Mouse (Mus musculus) thymus, adult 2 months (tissue): ENCODE data around the gene Cyb5r2. TPM values are rescaled to one million over a fixed set of nuclear protein-coding genes. Genes with fewer than 3 reads are reported as not detected.
A peak's percentile ranks its signal among the peaks of the same experiment; 100 is the strongest.

ENCODE experiments used
- DNase-seq: peaks from one replicate; pipeline ENCODE4 v3.0.0; 2021
- H3K27ac ChIP-seq: fragments of 200-500 bp; 2 replicates; pipeline ENCODE4 v1.5.1; 2012; ENCODE audit warnings: low read length, control low read depth; ENCODE audit not compliant: control insufficient read depth, insufficient read depth
- H3K27me3 ChIP-seq: fragments of 200-500 bp; 2 replicates; pipeline ENCODE4 v1.6.1; 2012; ENCODE audit warnings: mild to moderate bottlenecking, low read length, moderate library complexity, mixed read lengths; ENCODE audit not compliant: control insufficient read depth, insufficient read depth
- H3K36me3 ChIP-seq: fragments of 200-500 bp; 2 replicates; pipeline ENCODE4 v1.6.1; 2012; ENCODE audit warnings: mild to moderate bottlenecking, low read length, moderate library complexity; ENCODE audit not compliant: control insufficient read depth, insufficient read depth
- H3K4me1 ChIP-seq: fragments of 200-500 bp; replicated peaks from 2 replicates; pipeline ENCODE4 v1.6.1; 2012; ENCODE audit warnings: low read length; ENCODE audit not compliant: control insufficient read depth, insufficient read depth
- H3K4me3 ChIP-seq: fragments of 200-500 bp; 2 replicates; pipeline ENCODE4 v1.5.1; 2012; ENCODE audit warnings: mild to moderate bottlenecking, low read length, control low read depth, moderate library complexity; ENCODE audit not compliant: control insufficient read depth, insufficient read depth
- CTCF ChIP-seq: fragments of 200-500 bp; IDR thresholded peaks from 2 replicates; pipeline ENCODE4 v1.5.1; 2012; ENCODE audit warnings: mild to moderate bottlenecking, control low read depth, low read length, moderate library complexity, borderline replicate concordance; ENCODE audit not compliant: control insufficient read depth, poor library complexity, insufficient read depth; ENCODE audit errors: extremely low read depth
- POLR2A ChIP-seq: fragments of 200-500 bp; IDR thresholded peaks from 2 replicates; pipeline ENCODE4 v1.6.1; 2012; ENCODE audit warnings: mild to moderate bottlenecking, low read length, control low read depth, moderate library complexity; ENCODE audit not compliant: control insufficient read depth, poor library complexity, insufficient read depth; ENCODE audit errors: extremely low read depth
- WGBS: fragments of 180-500 bp; shearing (Covaris S2); methylation state at CpG from one replicate; pipeline ENCODE4 v1.1.7; 2018; 5-methylcytosine and 5-hydroxymethylcytosine counted together
- polyA plus RNA-seq: library from polyadenylated mRNA; depleted of rRNA; stranded (reverse); fragments of >200 nt; gene quantifications from 2 replicates; pipeline ENCODE4 v1.2.3, GENCODE M21; 2012; rRNA removed

Gene Cyb5r2
- polyA plus RNA-seq = 0.13 and 0.32 TPM in 2 replicates

DNA sequence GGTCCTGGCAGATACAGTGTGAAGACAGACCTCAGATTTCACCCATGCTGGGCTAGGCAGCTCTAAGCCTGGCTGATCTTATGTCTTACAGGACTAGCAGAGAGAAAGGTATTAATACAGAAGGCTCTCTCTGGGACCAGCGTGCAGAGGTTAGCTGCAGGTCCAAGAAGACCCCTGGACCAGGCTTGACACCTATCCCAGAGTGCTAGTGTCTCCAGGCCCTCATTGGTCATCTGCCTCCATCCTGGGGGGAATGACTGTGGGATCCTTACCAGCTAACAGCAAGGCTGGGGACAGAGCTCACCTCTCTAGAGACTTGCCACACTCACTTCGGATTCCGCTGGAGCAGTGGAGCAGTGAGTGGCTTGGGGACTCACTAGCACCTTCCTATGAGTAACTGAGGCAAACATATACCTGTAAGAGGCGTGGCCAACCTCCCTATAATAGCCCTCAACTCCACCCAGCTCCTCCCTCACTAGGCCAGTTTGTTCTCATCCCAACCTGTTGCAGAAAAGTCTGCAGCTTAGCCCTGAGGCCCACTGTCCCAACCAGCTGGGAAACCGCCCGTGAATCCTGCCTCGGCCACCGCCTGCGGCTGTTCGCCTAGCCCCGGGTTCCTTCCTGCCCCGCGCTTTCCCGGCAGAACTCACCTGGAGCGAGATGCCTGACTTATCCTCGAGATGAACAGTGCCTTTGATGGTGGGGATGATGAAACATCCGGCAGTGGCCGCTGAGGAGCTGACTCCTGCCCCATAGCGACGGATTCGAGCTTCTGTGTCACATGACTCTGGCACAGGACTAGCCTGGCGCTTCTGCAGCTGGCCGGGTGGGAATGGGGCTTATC lies at the start of gene Cyb5r2:
Gene Cyb5r2, minus strand, starts transcription at position 725 of the 844 bp plus-strand sequence.
- Histone ChIP-seq H3K27me3 (no peaks in the 10 kb centered on the region; the same call in 1 of the 2 replicates), H3K36me3 (no peaks in the 10 kb centered on the region), H3K4me3 (no peak within 1 kb of the TSS), H3K4me1 (no peaks in the 10 kb centered on the region), H3K27ac (no peak within 1 kb of the TSS)
- TF ChIP-seq CTCF = no peak
- no peak for TF ChIP-seq POLR2A
- 21% methylated on average over 23 of the region's 23 CpGs for WGBS
- DNase-seq = no peak

- TF ChIP-seq CTCF (no peak), POLR2A (no peak)
- no peak for DNase-seq
- Histone ChIP-seq H3K27me3 (no peaks in the 10 kb centered on the region), H3K36me3 (no peaks in the 10 kb centered on the region), H3K4me3 (no peak overlapping the region), H3K27ac (no peak overlapping the region), H3K4me1 (no peaks in the 10 kb centered on the region)
- 58% methylated on average over 3 of the region's 3 CpGs for WGBS
Measured at GRCm38 (mm10) chr7:107802138-107802537, 44.3 kb upstream of the Cyb5r2 start.

DNA sequence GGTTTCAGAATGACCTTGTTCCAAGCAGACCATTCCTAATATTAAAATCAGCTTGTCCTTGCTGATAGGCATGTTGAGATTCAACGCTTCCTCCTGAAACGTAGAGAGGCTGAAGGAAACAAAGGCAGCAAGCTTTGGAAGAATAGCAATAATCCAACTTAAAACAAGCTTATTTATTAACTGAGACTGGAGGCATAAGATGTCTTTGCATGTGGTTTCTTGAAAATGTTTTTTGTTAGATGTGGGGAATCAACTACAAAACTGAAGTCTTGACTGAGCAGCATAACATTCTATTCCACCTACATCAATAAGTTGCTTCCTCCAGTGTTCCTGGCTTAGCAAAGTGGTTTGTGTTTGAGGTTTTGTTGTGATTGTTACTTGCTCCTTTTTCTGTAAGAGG lies 43.3 kb upstream of the Cyb5r2 start, which contains the start of gene Ovch2:
Gene Ovch2, minus strand, starts transcription at position 101 of the 400 bp plus-strand sequence.
- H3K27me3 ChIP-seq = no peaks in the 10 kb centered on the region
- DNase-seq = no peak
- no peaks in the 10 kb centered on the region for H3K4me1 ChIP-seq
- WGBS = 94% methylated on average over 2 of the region's 2 CpGs
- no peak within 1 kb of the TSS for H3K4me3 ChIP-seq
- TF ChIP-seq CTCF (no peak), POLR2A (no peak)
- no peaks in the 10 kb centered on the region for H3K36me3 ChIP-seq
- H3K27ac ChIP-seq = no peak within 1 kb of the TSS

DNA sequence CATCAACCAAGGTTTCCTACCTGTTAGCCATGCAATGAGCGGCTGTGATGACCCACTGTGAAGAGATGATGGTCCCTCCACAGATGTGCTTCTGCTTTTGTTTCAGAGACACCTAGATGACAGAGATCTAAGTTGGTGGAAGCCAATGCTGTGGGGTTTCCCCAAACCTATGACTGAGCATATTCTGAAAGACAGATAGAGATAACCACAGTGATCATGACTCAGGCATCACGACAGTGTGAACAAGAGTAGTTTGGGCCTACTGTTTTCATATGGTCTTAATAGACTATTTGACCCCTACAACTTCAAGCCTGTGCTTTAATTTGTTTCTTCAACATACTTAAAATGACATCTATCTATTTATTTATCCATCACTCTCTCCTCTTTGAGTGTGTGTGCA lies 38.7 kb upstream of the Cyb5r2 start:
- no peak for TF ChIP-seq POLR2A
- Histone ChIP-seq H3K36me3 (no peaks in the 10 kb centered on the region), H3K4me1 (no peaks in the 10 kb centered on the region), H3K27ac (no peak overlapping the region), H3K4me3 (no peak overlapping the region), H3K27me3 (no peaks in the 10 kb centered on the region)
- 80% methylated on average over 2 of the region's 2 CpGs for WGBS
- DNase-seq = no peak

DNA sequence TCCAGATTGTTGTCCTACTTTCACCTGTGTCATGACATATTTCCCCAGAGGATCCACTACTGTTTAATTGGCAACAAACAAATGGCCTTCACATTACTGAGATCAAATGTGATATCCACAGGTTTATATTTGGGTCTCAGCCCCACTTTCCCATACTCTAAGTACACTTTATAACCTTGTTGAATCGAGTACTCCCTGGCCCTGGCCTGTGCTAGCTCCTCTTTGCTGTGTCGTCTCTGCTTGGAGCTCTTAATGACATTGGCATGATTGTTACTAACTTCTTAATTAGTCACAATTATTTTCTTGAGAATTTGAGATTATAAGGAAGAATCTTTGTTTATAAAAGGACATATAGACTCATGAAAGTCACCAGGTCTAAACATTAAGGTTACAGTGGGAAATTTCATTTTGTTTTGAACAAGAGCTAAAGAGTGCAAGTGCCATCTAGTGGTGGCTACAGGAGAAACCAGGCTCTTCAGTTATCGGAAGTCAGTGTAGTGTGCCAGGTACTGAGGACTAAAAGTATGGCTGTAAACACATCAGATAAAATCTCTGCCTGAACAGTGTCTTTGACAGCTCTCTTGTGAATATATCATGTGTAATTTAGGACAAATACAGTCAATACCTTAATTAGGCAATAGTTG lies 30.3 kb upstream of the Cyb5r2 start:
- DNase-seq = no peak
- H3K27me3 ChIP-seq = no peaks in the 10 kb centered on the region
- no peaks in the 10 kb centered on the region for H3K4me1 ChIP-seq
- TF ChIP-seq POLR2A (no peak), CTCF (no peak)
- H3K27ac ChIP-seq = no peak overlapping the region
- no peaks in the 10 kb centered on the region for H3K36me3 ChIP-seq
- 60% methylated on average over 3 of the region's 3 CpGs for WGBS
- H3K4me3 ChIP-seq = no peak overlapping the region

DNA sequence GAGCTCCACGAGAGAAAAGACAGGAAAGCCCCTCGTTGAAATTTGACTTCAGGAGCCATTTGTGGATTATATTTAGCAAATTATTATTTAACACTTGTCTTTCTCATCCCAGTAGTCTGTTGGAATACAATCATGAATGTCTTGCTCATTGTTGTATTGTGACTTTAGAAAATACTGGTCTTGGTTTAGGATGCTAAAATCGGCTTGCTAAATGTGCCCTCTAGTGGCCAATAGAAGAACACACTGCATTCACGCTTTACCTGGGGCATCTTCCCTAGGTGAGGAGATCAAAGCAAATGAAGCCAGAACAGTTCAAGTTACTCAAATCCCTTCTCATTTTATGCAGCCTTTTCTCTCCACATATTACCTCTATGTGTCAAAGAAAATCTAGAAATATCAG lies 21.8 kb upstream of the Cyb5r2 start:
- 46% methylated on average over 4 of the region's 4 CpGs for WGBS
- no peaks in the 10 kb centered on the region for H3K36me3 ChIP-seq
- H3K27me3 ChIP-seq = no peaks in the 10 kb centered on the region
- TF ChIP-seq CTCF (no peak), POLR2A (no peak)
- no peak overlapping the region for H3K27ac ChIP-seq
- DNase-seq = peak; percentile 6
- no peak overlapping the region for H3K4me3 ChIP-seq
- no peaks in the 10 kb centered on the region for H3K4me1 ChIP-seq
